ENCODE assay signal across 8 mouse cellular contexts in the genomic region with DNA sequence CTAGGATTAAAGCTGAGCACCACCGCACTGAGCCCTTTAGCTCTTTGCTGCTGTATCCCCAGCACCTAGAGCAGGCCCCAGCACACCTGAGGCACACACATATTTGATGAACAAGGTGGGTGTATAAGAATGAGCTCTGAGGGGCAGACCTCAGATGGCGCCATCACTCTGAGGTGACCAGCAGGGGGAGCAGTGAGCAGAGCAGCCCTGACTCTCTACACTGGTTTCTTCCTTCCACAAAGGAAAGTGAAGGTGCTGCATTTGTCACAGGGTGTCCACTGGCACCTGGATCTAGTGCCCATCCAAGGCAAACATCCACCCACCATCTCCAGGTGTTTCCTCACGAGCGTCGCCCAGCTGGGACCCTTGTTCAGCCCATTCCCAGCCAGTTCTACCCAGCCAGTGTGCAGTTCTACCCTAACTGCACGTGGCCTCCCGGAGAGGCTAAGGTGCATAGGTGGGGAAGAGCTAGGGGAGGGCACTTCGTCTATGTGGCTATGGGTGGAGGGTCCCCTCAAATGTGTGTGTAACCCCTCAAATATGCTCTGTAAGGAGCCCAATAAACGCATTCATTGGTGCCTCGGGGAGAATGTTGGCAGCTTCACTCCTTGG. TPM values are rescaled to one million over a fixed set of nuclear protein-coding genes. Genes with fewer than 3 reads are reported as not detected.
DNase-seq lines count a peak whose midpoint lies in the region; ATAC-seq and TF ChIP-seq lines count a peak whose summit lies in the region.

No protein-coding gene starts in this region.

- ATAC-seq in heart, embryonic 11.5 days (replicated peaks; ENCODE audit: insufficient number of reproducible peaks, low FRiP score, low TSS enrichment): no peak
- ATAC-seq in heart, postnatal 0 days (ENCODE audit: insufficient read depth, low read depth): peak; percentile 40; the same call in 1 of the 2 replicates

- peak; percentile 38 to 75 for DNase-seq in heart, adult 18-20 months
- peak; percentile 75 to 86 for DNase-seq in cerebellum, postnatal 25 days
- DNase-seq in heart, postnatal 0 days (ENCODE audit: low spot score): peak; percentile 28
- peak; percentile 84 for DNase-seq in limb, embryonic 10.5 days (ENCODE audit: low spot score)
- peak; percentile 81 for DNase-seq in naive thymus-derived CD4-positive, alpha-beta T cell, adult 2 months (ENCODE audit: low read depth)
- DNase-seq in left cerebral cortex, adult 8-10 months (ENCODE audit: low spot score in 2 of 2): no peak

- TF ChIP-seq POLR2A in ES-Bruce4 (IDR thresholded peaks at IDR 0.05; ENCODE audit: insufficient read depth, low read length): no peak

- no peak overlapping the region for H3K27ac ChIP-seq in heart, embryonic 11.5 days (ENCODE audit: low read depth, low read length)
- no peak overlapping the region for H3K27ac ChIP-seq in ES-Bruce4 (ENCODE audit: insufficient read depth, low read length)
- H3K27ac ChIP-seq in heart, postnatal 0 days (ENCODE audit: low read depth): no peak overlapping the region
- no peak overlapping the region; the same call in 1 of the 2 replicates for H3K27ac ChIP-seq in limb, embryonic 10.5 days

- peak; percentile 97 for TF ChIP-seq CTCF in ES-Bruce4 (IDR thresholded peaks at IDR 0.05; ENCODE audit: low read depth, low read length)
- peak; percentile 84 for TF ChIP-seq CTCF in heart, postnatal 0 days (IDR thresholded peaks at IDR 0.05; ENCODE audit: low read depth)

- no peak overlapping the region for H3K9ac ChIP-seq in heart, embryonic 11.5 days (ENCODE audit: low read depth, low read length)
- H3K9ac ChIP-seq in ES-Bruce4 (ENCODE audit: low read depth, poor library complexity, severe bottlenecking): no peak overlapping the region
- no peak overlapping the region for H3K9ac ChIP-seq in heart, postnatal 0 days (replicated peaks; ENCODE audit: low read depth, low read length)

- H3K4me1 ChIP-seq in heart, embryonic 11.5 days (ENCODE audit: control insufficient read depth, insufficient read depth, low read length): no peaks in the 10 kb centered on the region
- H3K4me1 ChIP-seq in ES-Bruce4 (ENCODE audit: control insufficient read depth, insufficient read depth, low read length): peaks cover 7% of the 10 kb centered on the region
- no peaks in the 10 kb centered on the region for H3K4me1 ChIP-seq in heart, postnatal 0 days (ENCODE audit: control insufficient read depth, insufficient read depth)
- peaks cover 5% of the 10 kb centered on the region; the same call in 1 of the 2 replicates for H3K4me1 ChIP-seq in limb, embryonic 10.5 days

- H3K27me3 ChIP-seq in heart, embryonic 11.5 days (ENCODE audit: control insufficient read depth, insufficient read depth, low read length): no peaks in the 10 kb centered on the region
- no peaks in the 10 kb centered on the region for H3K27me3 ChIP-seq in ES-Bruce4 (ENCODE audit: control insufficient read depth, insufficient read depth, low read length, poor library complexity, severe bottlenecking)
- H3K27me3 ChIP-seq in heart, postnatal 0 days (ENCODE audit: control insufficient read depth, insufficient read depth, low read length): no peaks in the 10 kb centered on the region
- no peaks in the 10 kb centered on the region for H3K27me3 ChIP-seq in limb, embryonic 10.5 days (ENCODE audit: low read depth, poor library complexity, severe bottlenecking)

- WGBS in heart, embryonic 11.5 days (ENCODE audit: insufficient replicate concordance): 41% methylated on average over 10 of the region's 10 CpGs
- 41% methylated on average over 10 of the region's 10 CpGs for WGBS in heart, postnatal 0 days
- WGBS in limb, embryonic 10.5 days: 47% methylated on average over 10 of the region's 10 CpGs

- no peak overlapping the region for H3K4me3 ChIP-seq in heart, embryonic 11.5 days (ENCODE audit: low read depth, low read length)
- H3K4me3 ChIP-seq in ES-Bruce4 (ENCODE audit: low read depth, low read length): no peak overlapping the region
- H3K4me3 ChIP-seq in heart, postnatal 0 days (ENCODE audit: low read depth, low read length): no peak overlapping the region
- no peak overlapping the region for H3K4me3 ChIP-seq in limb, embryonic 10.5 days

- TF ChIP-seq EP300 in ES-Bruce4 (IDR thresholded peaks at IDR 0.05; ENCODE audit: insufficient read depth, low read depth, low read length): no peak
- TF ChIP-seq EP300 in heart, postnatal 0 days (IDR thresholded peaks at IDR 0.05; ENCODE audit: low read depth): no peak

- H3K4me2 ChIP-seq in heart, embryonic 11.5 days: no peak overlapping the region
- no peak overlapping the region for H3K4me2 ChIP-seq in heart, postnatal 0 days (ENCODE audit: low read depth, low read length)

- no peaks in the 10 kb centered on the region for H3K9me3 ChIP-seq in heart, embryonic 11.5 days (replicated peaks; ENCODE audit: control insufficient read depth, low read length)
- H3K9me3 ChIP-seq in ES-Bruce4 (replicated peaks; ENCODE audit: control insufficient read depth, insufficient read depth, low read length, poor library complexity, severe bottlenecking): no peaks in the 10 kb centered on the region
- no peaks in the 10 kb centered on the region for H3K9me3 ChIP-seq in heart, postnatal 0 days (replicated peaks; ENCODE audit: control insufficient read depth, low read length)
- H3K9me3 ChIP-seq in limb, embryonic 10.5 days (replicated peaks): no peaks in the 10 kb centered on the region

- no peaks in the 10 kb centered on the region for H3K36me3 ChIP-seq in heart, embryonic 11.5 days (ENCODE audit: control insufficient read depth, insufficient read depth, low read length)
- H3K36me3 ChIP-seq in ES-Bruce4 (ENCODE audit: control insufficient read depth, insufficient read depth, low read length, poor library complexity, severe bottlenecking): no peaks in the 10 kb centered on the region
- H3K36me3 ChIP-seq in heart, postnatal 0 days (replicated peaks; ENCODE audit: control insufficient read depth, insufficient read depth, low read length): no peaks in the 10 kb centered on the region
- H3K36me3 ChIP-seq in limb, embryonic 10.5 days: no peaks in the 10 kb centered on the region

RNA-seq across cellular contexts. Expression of gene Stxbp1, which starts 12.1 kb away (rescaled TPM):
- total RNA-seq in heart, adult 18-20 months (2021): 10 to 100 TPM; 12.2 to 13.0 TPM
- polyA plus RNA-seq in heart, embryonic 11.5 days (2014; fragmentation: Nextera tagmentation; extraction: Ambion mirVana): 20.6 and 26.1 TPM in 2 replicates
- 21.1 and 22.0 TPM in 2 replicates for polyA plus RNA-seq in ES-Bruce4 (2011; ENCODE audit: insufficient read depth, insufficient read length, low read depth, missing spikeins)
- 12.6 and 46.0 TPM in 2 replicates for total RNA-seq in heart, postnatal 0 days (2014; rRNA removed; ENCODE audit: low replicate concordance)
- 20.9 and 23.5 TPM in 2 replicates for polyA plus RNA-seq in heart, postnatal 0 days (2015; fragmentation: Nextera tagmentation; extraction: Ambion mirVana)
- 10.9 and 12.9 TPM in 2 replicates for polyA plus RNA-seq in limb, embryonic 10.5 days (2016; fragmentation: Nextera tagmentation; extraction: Ambion mirVana)
- total RNA-seq in left cerebral cortex, adult 8-10 months (2022): 100 to 1,000 TPM; 883 to 958 (median 954) TPM

RNA-seq across cellular contexts. Expression of gene Fam129b, which starts 16.8 kb away (rescaled TPM):
- 10 to 100 TPM; 20.4 to 25.0 TPM for total RNA-seq in heart, adult 18-20 months (2021)
- polyA plus RNA-seq in heart, embryonic 11.5 days (2014; fragmentation: Nextera tagmentation; extraction: Ambion mirVana): 21.5 and 24.2 TPM in 2 replicates
- 65.5 and 71.6 TPM in 2 replicates for polyA plus RNA-seq in ES-Bruce4 (2011; ENCODE audit: insufficient read depth, insufficient read length, low read depth, missing spikeins)
- 59.6 and 60.1 TPM in 2 replicates for total RNA-seq in heart, postnatal 0 days (2014; rRNA removed; ENCODE audit: low replicate concordance)
- polyA plus RNA-seq in heart, postnatal 0 days (2015; fragmentation: Nextera tagmentation; extraction: Ambion mirVana): 25.2 and 25.3 TPM in 2 replicates
- polyA plus RNA-seq in limb, embryonic 10.5 days (2016; fragmentation: Nextera tagmentation; extraction: Ambion mirVana): 40.9 and 47.9 TPM in 2 replicates
- 10 to 100 TPM; 24.7 to 31.8 (median 28.4) TPM for total RNA-seq in left cerebral cortex, adult 8-10 months (2022)

Comparison
In these comparisons a context has a peak if more than half of its experiments do, and no peak if none do; other contexts are left out.
1. DNase-seq: peak in heart, adult 18-20 months (2 of 2), cerebellum, postnatal 25 days (2 of 2), heart, postnatal 0 days (single experiment), limb, embryonic 10.5 days (single experiment) and naive thymus-derived CD4-positive, alpha-beta T cell, adult 2 months (single experiment); none in left cerebral cortex, adult 8-10 months (0 of 2).